Mouse (Mus musculus): ENCODE data around the gene Sox5.

The Sox5 gene

DNA sequence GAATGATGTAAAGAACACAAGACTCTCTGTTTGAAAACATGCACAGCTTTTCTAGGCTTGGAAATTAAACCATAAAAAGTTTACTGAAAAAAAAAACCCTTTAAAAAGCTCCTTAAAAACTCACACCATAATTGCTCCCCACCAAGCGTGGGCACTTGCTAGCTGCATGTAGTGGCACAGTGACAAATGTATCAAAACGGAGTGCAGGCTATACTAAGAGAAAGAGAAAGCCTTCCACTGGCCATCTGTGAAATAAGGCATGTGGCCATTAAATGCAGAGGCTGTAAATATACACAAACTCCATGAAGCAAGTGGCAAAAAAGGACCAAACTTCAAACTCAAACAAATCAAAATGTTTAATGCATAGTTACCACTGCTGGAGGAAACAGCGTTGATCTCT, 927.7 kb downstream of the Sox5 start:
- no peak for DNase-seq (ENCODE audit: low spot score)

DNA sequence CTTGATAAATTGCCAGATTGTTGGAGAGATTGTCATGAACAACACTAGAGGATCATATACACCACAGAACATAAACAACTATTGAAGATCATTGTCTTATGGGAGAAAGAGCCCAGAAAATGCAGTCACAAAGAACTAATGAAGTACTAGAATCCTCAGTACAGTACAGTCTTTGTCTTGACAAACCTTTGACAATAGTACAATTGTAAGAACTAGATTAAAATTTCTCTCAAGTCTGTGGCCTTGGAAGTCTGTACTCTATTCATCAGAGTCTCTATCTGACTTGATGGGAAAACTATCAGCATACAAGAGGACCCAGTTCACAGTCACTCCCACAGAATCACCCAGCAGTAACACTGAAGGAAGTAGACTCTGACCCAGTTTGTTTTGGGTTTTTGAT, 936.0 kb downstream of the Sox5 start:
- DNase-seq (ENCODE audit: low spot score): no peak

DNA sequence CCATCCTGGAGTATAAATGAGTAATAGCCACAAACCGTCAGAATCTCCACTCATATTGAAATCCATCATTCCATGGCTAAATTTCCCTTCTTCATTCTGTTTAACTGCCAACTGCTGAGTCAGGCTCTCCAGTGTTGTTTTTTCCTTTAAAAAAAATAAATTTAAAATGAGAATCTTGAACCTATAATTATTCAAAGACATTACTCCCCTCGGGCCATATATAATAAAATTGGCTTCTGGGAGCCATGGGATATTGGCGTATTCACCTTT, 937.1 kb downstream of the Sox5 start:
- DNase-seq (ENCODE audit: low spot score): no peak

DNA sequence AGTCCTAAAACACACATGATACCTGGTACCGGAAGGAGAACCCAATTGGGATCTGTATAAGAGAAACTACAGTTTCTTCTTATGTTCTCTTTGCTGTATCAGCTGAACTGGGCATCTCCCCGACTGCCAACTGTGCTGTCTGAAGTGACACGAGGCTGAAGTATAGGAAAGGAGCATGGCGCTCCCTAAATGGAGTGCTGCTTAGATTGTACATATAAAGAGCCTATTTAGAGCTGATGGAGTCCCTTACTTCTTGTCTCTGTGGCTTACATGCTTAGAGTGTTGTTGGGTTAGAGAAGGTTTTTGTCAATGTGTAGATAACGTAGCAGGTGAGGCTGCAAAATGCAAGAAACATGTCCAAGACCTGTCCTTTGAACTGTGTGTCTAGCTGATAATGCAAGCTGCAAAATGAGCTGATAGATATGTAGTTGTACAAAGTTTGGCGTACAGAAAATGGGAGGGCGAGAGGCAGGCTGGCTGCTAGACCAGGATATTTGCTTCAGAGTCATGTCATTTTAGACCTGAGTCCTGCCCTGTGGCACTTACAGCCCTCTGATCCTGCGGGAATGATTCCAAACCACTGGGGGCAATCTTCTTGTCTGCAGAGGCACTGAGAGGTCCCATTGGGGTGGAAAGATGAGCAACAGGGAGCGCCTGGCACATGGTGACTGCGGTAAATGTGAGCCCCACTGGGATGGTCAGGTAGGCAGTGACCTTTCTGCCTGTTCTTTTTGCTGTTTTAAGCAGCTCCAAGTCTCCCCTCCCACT, 937.7 kb downstream of the Sox5 start:
- DNase-seq (ENCODE audit: low spot score): no peak

DNA sequence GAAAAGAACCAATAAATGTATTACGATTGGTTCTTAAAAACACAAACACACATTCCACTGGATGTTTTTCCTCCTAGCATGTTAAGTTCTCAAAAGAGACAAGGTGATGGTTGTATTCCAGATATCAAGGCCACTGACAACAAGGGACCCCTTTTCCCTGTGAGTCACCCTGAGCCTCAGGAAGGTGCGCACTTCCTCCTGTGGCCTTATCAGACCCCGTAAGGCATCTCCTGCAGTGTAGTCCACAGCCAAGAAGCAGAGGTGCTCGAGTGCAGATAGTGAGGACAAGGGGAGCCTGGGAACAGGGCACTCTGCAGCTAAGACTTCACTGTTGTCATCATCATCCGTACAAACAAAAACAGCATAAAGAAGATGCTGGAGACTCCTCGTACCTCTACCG, 939.8 kb downstream of the Sox5 start:
- DNase-seq (ENCODE audit: low spot score): no peak

DNA sequence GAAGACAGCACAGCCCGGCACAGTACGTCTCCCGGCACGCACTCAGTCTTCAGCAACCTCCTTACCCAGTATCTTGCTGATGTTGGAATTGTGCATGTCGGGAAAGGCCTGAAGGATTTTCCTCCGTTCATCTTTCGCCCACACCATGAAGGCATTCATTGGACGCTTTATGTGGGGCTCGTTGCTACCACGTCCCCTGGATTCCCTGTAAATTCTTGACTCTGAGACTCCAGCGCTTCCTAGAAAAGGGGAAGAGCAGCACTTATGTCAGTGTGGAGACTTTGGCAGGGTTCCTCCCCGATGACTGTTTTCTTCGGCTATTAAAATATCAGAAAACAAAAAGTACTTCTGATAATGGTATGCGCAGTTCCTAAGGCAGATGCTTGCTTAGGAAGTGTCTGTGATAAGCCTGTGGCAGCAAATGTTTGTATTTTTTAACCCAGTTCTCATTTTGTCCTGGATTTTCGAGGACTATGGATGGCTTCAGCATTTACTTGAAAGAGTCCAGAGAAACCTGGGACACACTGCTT, 940.6 kb downstream of the Sox5 start:
- no peak for DNase-seq (ENCODE audit: low spot score)

DNA sequence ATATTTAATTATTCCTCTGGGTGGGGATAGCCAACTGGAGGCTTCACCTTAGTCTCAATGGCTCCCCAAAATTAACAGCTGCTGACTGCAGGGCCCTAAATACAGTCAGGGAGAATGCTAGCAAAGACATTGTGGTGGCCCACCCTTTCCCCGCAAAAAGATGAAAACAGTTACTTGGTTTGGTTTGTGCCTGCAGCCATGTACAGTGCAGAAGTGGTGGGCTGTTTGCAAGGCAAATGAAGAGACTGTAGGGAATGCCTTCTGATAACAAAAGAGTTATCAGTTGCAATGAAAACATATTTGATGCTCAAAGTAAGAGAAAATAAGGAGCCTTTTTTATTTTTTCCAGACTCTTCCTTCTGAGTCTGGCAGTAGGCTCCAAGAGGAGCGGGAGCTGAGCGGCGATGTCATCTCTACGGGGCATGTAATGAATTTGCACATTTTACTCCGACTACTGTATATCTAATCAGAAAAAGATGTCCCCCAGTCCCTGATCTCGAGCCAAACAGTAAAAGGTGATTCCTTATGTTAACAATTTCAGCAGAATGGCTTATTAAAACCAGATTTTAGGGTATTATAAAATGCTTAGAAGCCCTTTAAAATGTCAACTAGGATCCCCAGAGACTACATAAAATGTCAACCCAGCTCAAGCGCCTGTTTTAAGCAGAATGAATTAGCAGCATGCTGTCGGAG, 943.2 kb downstream of the Sox5 start:
- no peak for DNase-seq (ENCODE audit: low spot score)

DNA sequence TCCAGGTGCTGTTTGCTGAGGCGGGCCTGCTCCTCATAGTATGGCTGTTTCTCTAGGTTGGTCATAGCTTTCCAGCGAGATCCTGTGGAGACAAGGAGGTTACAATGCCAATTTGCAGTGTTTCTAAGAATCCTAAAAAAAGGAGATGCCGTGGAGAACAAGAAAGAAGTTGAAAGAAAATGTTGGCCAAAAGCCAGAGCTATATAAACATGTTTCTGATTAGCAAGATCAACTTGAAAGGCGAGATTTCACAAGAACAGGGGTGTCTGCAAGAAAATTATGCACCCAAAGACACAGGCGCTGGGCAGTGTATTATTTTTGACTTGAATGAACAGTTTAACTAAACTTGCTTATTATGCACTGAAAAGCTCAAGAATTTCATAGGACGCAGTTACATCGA, 946.4 kb downstream of the Sox5 start:
- DNase-seq (ENCODE audit: low spot score): no peak

DNA sequence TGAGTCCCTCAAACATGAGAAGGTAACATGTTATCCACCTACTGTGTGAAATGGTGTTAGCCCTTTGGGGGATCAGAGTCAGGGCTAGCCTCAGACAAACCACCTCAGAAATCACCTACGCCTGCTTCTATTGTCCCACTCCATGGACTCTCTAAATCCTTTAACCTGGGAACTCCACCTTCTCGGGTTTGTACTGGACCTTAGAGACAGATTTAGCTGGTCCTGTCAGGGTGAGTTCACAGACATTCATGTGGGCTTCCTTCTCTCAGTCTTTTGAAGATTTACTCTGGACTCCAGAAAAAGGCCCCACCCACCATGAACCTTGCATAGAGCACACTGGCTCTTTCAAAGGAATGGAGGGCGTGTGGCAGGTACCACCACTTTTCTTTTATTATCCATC, 947.8 kb downstream of the Sox5 start:
- no peak for DNase-seq (ENCODE audit: low spot score)

DNA sequence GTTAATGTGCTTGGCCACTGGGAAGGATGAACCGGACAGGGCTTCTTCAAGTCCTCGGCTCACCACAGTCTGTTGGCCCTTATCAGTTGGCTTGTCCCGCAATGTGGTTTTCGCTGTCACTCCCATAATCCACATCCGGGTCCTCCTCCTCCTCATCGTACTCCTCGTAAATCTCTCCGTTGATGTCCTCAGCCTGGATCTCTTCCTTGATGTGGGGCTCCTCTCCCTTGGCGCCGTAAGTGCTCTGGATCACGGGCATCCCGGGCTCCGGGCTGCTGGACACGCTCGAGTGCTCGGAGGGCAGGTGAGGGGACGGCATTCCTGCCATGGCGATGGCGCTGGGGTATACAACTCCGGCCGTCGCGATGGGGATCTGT, 948.6 kb downstream of the Sox5 start:
- no peak for DNase-seq (ENCODE audit: low spot score)

DNA sequence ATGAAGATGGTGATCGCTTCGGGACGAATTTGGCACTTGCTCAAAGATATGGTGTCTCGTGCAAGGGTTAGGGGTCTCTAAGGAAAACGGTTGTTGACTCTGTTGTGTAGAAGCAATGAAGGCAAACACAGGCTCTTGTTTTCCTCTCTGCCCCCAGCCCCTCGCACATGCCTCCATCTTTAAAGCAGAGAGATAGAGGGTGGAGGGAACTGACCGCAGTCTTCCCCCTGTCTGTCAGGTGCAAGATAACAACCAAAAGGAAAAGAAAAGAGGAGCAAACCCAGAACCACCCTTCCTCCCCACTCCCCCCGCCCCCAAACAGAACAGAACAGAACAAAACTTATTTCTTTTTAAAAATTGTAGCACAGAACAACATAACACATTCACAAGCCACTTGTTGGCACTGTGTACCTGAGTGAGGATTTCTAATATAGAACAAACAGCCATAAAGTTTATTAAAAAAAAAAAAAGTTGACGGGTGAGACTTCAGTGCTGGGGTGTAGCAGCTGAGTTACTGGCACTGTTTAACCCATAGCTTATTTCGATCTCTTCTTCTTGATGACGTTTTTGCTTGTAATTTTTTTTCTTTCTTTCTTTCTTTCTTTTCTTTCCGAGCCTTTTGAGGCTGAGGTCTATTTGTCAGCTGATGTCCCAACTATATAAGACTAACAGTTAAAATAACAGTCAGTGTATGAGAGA, 949.1 kb downstream of the Sox5 start:
- no peak for DNase-seq (ENCODE audit: low spot score)

DNA sequence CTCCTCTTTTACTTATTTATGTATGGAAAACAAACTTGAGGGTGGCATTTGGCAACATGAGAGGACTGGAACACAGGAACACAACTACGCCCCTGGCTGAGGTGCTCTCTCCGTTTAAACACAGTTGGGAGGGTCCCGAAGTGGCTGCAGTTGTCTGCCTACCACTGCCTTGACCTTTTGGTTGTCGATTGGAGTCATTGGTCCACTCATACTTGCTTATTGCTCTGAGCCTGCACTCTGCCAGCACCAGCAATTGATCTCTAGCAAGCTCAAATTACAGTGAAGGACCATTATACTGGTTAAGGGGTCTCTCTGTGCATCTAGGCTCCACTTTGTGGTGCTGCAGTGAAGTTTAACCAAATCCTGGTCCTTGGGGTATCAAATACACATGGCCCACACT, 950.5 kb downstream of the Sox5 start:
- no peak for DNase-seq (ENCODE audit: low spot score)

DNA sequence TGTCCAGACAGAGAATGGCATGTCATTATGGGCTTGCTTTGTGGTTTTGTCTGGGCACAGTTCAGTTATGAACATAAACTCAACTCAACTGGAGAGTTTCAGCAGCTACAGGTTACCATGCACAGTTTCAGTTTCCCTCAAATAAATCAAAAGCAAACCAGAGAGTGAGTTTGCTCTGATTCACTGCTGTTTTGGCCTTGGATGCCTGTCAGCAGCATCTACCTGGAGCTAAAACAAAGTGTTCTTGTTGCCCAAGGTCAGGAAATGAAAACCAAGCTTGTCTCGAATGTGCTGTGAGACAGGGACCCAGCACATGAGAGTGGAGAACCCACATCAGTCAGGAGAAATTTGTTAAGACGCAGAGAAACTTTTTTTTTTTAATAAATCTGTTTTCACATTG, 951.6 kb downstream of the Sox5 start:
- no peak for DNase-seq (ENCODE audit: low spot score)

DNA sequence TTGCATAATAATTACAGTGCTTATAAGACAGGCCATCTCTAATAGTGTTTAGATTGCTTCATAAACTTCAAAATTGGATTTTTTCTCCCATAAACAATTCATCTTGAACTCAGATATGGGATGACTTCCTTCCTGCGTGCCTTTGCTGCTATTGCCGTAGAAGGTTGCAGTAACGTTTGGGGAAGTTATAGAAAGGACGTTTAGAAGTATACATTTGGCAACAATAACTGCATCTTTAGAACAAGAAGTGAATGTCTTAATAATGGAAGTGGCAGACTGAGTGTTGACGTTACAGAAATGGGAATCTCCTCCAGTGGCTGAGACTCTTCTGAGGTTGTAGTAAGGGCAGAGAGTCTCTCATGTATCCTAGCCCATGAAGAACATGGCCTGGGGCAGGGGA, 955.0 kb downstream of the Sox5 start:
- no peak for DNase-seq (ENCODE audit: low spot score)

DNA sequence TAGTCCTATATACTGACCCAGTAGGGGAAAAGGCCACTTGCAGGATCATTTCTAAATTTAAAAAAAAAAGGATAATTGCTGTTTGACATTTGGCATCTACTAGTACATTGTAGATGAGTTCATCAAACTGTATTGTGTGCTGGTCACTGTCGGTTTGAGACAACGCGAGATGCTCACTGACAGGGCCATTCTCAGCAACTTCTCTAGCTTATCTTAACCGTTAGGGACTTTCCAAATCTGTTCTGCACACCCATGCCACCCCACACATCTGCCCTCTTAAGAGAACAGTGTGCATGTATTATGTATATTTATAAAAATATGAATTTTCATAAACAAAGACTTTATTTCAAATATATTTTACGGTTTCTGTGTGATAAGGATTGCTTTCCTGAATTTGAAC, 955.8 kb downstream of the Sox5 start:
- DNase-seq (ENCODE audit: low spot score): no peak

DNA sequence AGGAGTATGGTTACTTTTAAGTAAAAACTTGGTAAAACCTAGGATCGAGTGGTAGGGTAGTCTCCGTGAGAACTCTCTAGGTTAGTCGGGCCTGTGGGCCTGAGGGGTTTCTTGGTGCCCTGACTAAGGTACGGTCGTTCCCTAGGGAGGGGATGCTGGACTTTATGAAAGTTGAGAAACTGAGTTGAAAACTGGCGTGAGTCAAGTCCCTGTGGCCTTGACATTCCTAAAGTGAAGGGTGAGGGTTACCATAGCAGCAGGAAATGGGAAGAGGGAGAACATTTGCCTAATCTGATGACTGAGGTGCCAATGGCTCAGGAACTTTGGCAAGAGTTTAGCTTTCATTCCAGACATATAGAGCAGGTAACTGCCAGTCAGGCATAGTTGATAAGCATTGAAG, 956.7 kb downstream of the Sox5 start:
- no peak for DNase-seq (ENCODE audit: low spot score)

DNA sequence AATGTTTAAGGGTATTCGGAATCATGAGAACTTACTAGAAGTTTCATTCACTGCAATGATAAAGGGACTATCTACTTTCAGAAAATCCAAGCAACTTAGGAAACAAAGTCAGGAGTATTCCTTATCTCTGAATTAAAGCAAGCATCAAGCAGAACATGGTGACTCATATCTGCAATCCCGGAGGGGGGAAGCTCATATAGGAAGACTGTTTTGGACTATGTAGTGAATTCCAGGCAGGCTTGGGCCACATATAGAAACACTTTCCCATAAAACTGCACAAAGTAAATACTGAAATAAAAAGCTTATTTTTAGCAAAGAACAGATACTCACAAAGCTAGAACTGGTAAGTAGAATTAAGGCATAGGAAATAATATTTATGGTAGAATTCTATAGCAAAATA, 993.3 kb downstream of the Sox5 start:
- DNase-seq (ENCODE audit: low spot score): no peak

DNA sequence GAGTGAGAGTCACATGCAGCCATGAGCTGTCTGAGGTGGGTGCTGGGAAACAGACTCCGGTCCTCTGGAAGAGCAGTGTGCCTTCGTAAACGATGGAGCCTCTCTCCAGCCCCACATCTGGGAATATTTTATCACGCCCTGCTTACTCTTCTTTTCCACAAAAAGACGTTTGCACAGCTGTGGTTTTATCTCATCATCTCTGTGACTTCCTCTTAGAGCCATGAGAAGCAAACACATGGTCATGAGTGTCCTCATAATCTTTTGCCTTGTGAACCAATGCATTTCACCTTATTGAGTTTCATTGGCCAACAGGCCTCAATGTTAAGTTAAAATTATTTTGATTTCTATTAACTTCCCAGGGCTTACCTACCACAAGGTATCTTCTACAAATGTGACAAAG, 994.4 kb downstream of the Sox5 start:
- DNase-seq (ENCODE audit: low spot score): no peak

DNA sequence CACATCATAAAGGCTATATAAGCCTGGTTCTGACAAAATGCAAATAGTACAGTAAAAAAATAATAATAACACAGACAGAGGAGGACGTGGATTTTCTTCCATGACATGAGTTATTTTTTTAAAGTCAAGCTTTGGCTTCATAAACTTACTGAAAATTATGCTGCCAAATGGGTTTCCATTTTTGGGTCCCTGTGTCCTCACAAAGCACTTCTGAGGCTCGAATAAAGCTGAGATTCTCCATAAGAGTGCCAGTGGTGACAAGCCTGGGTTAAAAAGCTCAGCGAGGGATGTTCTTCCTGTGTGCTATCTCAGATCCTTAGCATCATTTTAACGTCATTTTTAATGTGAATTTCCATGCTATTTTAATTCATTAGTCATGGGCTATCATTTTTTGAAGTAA, 996.1 kb downstream of the Sox5 start:
- DNase-seq (ENCODE audit: low spot score): no peak

Data from ovary, adult 18-20 months (tissue).